Mouse (Mus musculus) CD8-positive naive resting alpha-beta T cell, adult 2 months (primary cell): ENCODE measurements around the gene Rbfox3.

ENCODE experiments used
- DNase-seq, 2 experiments: peaks; one replicate each; pipeline ENCODE4 v3.0.0; 2022; ENCODE audit warnings: low read depth in 2 of 2, low spot score in 2 of 2

Rbfox3 gene

DNA sequence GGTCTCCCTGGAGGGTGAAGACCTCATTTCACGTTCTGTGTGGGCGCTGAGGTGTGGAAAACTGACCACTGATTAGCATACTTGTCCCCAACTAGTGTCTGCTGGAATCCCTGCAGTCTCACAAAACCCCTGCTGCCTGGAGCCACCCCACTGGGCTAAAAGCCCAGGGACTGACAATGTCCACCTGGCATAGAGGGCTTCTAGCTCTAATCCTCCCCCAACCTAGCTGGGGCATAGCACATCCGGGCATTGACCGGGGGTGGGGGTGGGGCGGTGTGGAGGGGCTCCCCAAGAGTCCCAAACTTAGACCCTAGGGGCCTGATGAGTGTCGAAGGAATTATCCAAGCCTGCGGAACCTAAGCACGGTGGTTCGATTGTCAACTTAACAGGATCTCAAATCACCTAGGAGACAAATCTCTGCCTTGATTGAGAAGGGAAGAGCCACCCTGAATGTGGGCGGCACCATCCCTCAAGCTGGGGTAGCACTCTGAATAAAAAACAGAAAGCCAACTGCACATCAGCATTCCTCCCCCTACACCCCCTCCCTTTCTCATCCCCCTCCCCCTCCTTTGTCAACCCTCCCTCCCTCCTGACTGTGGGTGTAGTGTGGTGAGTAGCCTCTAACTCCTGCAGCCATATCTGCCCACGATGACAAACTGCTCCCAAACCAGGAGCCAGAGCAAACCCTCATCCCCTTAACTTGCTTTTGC lies 29.5 kb downstream of the Rbfox3 start:
- no peak for DNase-seq

DNA sequence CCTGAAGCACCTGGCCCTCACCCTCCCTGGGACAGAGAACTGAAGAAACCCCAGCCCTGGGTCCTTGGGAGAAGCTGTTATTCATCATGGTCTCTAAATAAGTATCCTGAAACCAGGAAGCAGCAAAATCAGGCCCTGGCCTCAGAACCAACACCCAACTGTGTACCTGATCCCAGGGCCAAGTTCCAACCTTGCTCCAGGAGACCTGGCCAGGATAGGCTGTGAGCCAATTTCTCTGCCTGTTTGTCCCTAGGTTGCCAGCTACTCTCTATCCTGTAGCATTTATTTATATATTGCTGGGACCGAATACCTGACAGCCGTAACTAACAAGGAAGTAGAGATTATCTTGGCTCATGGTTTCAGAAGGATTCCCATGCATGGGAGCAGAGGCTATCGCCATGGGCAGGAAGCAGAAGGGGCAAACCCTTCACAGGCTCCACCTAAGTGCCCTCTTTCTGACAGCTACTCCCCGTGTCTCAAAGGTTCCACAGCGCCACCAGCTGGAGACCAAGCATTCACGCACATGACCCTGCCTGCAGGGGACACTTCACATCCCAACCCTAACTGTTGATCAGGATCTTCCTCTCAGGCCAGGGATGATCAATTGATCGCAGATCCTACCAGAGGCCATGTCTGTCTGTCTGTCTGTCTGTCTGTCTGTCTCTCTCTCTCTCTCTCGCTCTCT lies 31.8 kb downstream of the Rbfox3 start:
- DNase-seq: no peak

GRCm38 (mm10) chr11:118878605-118879245 lies 32.7 kb downstream of the Rbfox3 start:
- no peak for DNase-seq

- DNase-seq: no peak
Observed at GRCm38 (mm10) chr11:118875243-118875897, 36.0 kb downstream of the Rbfox3 start.

GRCm38 (mm10) chr11:118874487-118875095 lies 36.8 kb downstream of the Rbfox3 start:
- DNase-seq: no peak

DNA sequence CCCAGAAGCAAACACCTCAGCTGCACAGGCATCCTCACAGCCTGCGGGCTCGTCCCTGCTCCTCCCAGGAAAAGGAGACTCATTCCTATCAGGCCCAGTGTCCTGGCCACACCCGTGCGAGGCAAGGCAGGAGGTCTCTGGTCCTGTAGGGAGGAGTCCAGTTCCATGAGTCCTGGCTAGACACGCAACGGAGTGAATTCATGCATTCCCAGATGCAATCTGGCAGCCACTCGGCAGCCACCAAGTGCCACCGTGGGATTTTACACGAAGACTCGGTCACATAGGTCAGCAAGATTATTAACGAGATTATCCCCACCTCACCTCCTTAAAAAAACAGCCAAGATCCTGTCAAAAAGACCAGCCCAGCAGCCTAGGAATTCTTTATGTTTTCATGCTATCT lies 37.4 kb downstream of the Rbfox3 start:
- DNase-seq: no peak

- no peak for DNase-seq
Observed at GRCm38 (mm10) chr11:118871527-118871926, 39.9 kb downstream of the Rbfox3 start.

- no peak for DNase-seq
Observed at GRCm38 (mm10) chr11:118863360-118863759, 48.0 kb downstream of the Rbfox3 start.

DNA sequence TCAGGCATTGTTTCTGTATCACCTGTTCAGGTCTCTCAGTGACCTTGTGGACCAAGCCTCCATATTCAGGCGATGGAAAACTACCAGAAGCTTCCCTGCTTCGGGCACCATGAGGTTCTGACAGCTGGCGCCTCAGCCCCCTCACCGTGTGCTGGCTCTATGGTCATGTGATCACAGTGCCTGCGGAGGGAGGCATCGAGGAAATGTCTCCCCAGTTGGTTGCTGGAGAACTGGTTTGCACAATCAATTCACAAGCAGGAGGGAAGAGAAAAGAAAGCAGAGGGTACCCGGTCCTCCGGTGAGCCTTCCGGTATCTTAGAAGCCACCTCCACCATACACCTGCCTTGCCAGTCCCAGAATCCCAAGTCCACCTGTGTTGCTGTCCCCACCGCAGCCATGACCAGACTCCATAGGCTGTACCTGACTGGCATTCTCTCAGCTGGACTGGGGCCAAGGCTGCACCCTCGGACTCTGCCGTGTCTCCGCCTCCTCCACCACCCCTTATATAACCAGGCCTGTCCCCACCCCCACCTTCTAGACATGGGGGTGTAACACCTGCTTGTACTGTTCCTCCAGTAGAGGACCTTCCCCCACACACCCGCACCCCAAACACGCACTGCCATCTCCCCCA lies 49.5 kb downstream of the Rbfox3 start:
- DNase-seq: no peak

DNA sequence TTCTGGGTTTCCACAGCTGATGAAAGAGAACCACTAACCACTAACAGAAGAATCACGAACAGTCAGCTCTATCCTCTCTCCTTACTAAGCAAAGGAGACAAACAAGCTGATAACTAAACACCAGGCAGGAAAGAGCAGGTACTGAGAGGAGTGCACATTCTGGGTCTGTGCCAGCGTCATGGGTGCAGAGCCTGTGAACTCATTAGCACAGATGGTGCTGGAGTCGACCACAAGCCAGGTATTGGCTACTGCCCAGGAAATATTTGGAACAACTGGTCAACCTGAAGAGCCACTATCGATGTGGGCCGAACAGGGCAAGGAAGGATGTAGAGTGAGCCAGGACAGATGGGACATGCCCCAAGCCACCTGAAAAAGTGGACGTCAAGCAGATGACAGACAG lies 50.2 kb downstream of the Rbfox3 start:
- no peak for DNase-seq

- DNase-seq: no peak
Observed at GRCm38 (mm10) chr11:118860812-118861211, 50.6 kb downstream of the Rbfox3 start.

GRCm38 (mm10) chr11:118859839-118860238 lies 51.6 kb downstream of the Rbfox3 start:
- no peak for DNase-seq

- DNase-seq: no peak
Observed at GRCm38 (mm10) chr11:118858305-118858704, 53.1 kb downstream of the Rbfox3 start.

- DNase-seq: no peak
Observed at GRCm38 (mm10) chr11:118851391-118851790, 60.0 kb downstream of the Rbfox3 start.

DNA sequence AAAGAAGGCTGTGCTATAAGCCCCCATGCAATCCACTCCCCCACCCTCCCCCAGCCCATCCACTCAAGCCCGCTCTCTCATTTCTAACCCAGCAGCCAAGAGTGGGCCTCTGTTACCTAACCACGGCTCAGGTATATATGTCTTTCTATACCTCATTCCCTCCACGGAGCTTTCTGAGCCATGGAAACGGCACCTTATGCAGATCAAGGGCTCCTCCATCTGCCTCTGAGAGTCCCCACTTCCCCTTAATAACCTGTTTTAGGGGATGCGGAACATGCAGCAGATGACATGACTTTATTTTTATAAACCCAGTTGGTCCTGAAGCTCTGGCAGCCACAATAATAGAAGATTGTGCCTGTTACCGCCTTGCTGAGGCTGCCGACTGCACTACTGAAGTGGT lies 63.4 kb downstream of the Rbfox3 start:
- no peak for DNase-seq

DNA sequence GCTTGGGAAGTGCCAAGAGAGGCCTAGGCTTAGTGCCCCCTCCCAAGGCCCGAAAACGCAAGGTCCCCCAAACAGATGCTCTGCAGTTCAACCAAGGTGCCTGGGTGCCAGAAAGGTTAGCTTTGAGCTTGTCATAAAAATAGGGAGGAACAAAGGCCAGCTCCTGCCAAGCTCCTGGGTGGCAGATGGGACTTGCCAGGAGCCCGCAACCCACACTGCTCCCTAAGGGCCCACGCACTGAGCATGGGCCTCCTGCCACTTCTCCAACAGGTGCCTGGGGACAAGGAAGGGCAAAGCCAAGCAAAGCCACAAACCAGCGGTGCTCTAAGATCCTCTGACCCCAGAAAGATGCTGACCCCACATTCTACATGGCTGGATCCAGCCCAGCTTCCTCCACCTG lies 70.4 kb downstream of the Rbfox3 start:
- DNase-seq: no peak

DNA sequence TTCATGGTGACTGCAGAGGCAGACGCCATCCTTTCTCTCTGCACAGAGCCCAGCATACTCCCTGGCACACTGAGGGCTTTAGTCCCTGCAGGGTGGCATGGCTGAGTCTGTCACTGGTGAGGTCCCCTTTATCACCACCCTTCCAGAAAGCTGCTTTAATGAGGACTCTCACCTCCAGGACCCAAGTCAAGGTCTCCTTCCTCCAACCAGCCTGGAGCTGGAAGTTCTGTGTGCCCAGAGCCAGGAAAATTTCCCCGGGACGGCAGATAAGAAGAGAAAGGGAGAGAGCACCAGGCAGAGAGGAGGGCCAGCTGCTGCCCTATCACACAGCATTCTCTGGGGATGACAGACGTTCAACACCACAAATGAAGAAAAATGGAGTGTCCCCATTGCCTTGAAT lies 73.2 kb downstream of the Rbfox3 start:
- DNase-seq: no peak

DNA sequence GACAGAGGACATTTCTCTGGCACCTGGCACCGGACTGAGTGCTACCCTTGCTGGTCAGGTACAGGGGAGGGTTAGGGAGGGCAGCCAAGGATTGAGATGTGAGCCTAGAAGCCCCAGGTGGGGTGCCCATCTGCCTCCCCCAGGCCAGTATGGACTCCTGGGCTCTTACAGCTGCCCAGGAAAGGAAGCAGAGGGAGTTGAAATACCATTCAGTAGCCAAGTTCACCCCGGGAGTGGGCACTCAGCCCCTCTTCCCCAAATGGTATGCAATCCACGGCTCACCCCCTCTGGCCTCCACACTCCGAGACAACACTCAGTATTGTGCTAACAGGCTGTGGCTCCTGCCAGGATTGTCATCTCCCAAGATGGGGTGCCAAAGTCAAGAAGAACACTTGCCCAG lies 74.5 kb downstream of the Rbfox3 start:
- no peak for DNase-seq

GRCm38 (mm10) chr11:118832793-118833481 lies 78.5 kb downstream of the Rbfox3 start:
- DNase-seq: no peak

DNA sequence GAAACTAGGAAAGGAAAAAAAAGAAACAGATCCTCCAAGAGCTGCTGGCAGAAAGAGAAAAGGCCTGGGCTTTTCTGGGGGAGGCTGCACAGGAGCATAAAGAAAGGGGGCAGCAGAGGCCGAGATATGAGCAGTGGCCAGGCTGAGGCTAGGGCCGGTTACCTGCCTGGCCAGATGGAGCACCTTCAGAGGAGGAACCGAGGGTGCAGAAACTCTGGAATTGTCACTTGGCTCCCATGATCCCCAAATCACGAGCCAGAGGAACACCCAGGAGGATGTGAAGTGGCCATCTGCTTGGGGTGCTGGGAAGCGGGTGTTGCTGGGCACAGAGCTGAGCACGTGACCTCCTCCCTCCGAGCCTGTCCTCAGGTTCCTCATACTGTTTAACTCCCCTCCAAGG lies 79.7 kb downstream of the Rbfox3 start:
- no peak for DNase-seq
